Mouse (Mus musculus) G1E-ER4 (cell line): Measurements from ENCODE around the gene Trabd2b. TPM values are rescaled to one million over a fixed set of nuclear protein-coding genes. Genes with fewer than 3 reads are reported as not detected.

ENCODE experiments used
- GATA1 ChIP-seq: IDR thresholded peaks from one replicate; pipeline ENCODE4 v1.8.0; 2012; ENCODE audit warnings: low read length, inconsistent platforms
- polyA plus RNA-seq: library from polyadenylated mRNA; stranded (reverse); fragments of >175 nt; gene quantifications from 2 replicates; pipeline ENCODE4 v1.2.3, GENCODE M21; 2012

Gene Trabd2b
- polyA plus RNA-seq, 1 experiment = not detected

DNA sequence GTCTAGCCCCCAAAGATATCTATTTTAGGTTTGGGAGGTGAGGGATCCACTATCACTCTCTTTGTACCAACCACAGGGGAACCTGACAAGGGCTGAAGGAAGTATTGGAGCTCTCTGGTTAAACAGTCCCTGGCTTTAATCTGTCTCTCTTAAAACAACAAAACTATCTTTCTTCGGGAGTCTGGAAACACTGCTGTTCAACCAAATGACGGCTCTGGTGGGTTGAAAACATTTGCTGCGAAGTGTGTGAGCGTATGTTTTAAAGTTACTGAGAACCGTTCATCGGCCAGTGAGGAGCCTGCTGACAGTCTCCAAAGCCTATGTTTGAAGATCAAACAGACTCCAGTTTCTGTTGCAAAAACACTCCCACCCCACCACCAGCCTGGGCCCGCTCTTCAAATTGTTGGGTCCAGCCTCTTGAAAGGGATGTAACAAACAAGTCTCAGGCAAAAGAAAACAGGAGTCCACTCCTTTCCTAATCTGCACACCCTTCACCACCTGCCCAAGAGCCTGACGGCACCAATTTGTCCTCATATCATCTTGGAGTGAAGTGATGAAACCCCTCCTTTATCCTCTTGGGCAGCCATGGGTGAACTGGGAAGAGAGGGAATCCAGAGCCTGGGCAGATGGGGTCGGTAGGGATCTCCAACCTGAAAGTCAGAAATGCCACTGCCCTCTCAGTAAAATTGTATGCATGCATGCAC, 4.6 kb downstream of the Trabd2b start:
- no peak for TF ChIP-seq GATA1

DNA sequence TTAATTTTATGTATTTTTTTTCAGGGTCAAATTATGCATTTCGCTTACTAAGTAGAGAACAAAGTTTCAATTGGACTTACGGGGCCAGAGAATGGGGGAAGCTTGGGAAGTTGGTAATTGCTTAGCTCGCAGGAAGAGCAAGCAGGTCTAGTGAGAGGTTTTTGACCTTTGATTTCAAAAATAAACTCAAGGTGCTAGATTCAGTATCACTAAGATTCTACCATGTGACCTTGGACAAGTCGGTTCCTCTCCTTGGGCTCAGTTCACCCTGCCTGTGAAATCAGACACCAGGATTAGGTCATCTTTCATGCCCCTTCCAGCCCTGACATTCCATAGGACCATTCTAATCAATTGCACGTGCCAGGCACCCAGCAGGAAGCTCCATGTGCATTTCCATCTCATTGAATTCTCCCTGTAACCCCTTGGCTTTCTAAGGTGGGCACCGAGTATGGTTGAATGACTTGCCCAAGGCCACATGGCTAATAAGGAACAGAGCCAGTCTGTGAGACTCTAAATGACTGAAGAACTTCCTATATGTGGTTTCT, 5.4 kb downstream of the Trabd2b start:
- no peak for TF ChIP-seq GATA1

DNA sequence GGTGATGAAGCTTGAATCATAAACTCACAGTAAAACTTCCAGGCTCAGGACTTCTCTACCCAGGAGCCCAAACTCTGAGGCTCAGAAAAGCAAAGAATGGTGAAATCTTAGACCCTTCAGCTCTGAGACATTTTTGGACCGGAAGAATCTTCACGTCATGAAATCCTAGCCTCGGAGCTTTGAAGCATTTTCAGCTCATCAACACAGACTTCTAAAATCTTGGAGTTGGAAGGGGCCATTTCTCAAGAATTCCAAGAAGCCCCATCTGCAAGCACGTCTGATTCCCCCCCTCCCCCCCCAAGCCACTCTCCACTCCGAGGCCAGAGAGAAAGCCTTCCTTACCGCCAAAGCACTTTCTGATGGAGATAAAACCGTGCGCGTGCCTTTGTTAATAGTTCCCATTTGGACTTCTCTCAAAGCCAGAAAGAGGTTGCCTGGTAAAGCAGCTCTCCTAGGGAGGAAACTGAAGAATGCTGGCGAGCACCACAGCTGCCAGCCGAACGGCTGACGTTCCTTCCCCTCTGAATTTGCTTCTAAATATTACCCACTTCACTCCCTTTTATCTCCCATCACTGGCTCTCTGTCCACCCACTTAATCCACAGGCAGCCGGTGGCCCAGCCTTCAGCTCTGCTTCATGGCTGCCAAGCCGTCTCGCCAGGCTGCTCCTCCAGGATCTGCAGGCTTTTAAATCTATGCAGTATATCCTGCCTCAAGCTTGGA, 9.6 kb downstream of the Trabd2b start:
- TF ChIP-seq GATA1 = no peak

DNA sequence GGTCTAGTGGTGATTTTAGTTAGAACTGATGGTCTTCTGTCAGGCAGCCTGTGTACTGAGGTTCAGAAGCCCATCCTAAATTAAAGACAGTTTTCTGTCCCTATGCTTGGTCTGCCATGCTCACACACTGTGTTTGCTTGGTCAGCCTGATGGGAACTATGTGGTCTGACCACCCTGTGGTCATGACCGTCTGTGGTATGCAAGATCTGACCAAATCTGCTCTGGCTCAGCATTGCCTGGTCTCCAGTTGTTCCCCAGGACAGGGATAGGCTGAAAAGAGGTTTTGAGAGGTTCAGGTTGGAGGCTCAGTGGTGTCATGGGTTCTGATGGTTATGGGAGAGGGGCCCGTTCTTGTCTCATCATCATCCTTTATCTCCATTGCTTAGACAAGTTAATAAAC, 13.6 kb downstream of the Trabd2b start:
- TF ChIP-seq GATA1 = no peak

DNA sequence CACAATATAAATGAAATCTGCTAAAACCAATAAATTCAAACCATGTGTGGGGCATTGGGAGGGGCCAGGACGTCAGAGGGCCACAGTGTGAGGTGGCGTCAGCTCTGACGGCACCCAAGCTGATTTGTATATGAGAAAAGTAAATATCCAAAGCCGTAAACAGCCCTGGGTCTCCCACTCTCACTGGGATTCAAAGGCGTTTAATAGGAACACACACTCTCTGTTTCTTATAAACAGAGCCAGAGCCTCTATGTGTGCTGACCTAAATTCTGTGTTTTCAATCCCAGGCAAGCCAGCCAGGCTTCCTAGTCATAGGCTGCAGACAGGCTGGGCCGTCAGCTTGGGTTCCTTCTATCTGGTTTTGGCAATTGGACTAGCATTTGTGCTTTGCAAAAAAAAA, 16.6 kb downstream of the Trabd2b start:
- TF ChIP-seq GATA1 = no peak

DNA sequence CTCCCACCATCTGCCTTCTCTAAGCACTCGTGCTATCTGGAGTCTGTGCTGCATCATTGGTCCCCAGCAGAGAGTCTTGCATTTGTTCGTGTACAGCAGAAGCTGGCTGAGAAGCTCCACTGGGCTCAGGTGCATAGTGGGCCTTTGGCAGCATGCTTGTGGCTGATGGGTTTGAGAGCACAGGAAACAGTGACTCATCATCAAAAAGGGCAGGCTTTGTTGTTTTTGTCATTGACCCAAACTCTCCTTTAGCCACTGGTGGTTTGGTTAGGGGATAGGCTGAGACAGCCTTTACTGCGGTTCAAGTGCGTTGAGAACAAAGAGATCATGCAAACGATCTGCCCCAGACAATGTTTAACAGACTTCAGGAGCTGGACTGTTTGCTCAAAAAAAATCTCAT, 19.3 kb downstream of the Trabd2b start:
- no peak for TF ChIP-seq GATA1

DNA sequence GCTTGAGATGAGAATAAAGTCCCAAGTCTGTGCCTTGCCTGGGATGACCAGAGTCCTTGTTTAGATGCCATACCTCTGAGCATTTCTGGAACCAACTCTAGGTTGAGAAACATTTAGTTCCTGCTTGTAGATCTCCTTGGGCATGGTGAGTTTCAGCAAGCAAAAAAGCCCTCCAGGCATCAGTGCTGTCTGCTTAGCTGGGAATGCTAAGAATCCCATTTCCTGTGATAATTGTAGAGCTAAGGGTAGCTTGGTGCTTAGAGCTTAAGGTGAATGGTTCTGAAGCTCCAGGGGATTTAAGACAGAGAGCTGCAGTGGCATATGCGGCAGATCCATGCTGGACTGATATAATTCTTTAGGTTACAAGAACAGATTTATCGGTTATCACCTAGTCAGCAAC, 26.2 kb downstream of the Trabd2b start:
- TF ChIP-seq GATA1 = no peak

DNA sequence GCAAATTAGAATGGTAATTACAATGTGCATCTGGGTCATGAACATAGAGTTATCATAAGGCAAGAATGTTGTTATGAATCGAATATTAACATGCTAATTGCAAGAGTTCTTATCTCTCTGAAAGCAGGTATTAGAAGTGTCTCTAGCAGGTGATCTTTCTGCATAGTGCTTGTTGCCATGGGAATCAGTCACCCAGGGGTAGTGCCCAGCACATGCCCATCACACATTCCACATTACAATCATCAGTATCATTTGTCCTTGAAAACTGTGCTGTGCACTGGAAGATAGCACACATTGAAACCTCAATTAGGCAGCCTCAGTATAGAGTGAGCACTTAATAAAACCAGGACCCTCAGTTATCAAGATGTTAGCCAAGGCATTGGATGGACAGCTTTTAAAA, 26.9 kb downstream of the Trabd2b start:
- no peak for TF ChIP-seq GATA1

DNA sequence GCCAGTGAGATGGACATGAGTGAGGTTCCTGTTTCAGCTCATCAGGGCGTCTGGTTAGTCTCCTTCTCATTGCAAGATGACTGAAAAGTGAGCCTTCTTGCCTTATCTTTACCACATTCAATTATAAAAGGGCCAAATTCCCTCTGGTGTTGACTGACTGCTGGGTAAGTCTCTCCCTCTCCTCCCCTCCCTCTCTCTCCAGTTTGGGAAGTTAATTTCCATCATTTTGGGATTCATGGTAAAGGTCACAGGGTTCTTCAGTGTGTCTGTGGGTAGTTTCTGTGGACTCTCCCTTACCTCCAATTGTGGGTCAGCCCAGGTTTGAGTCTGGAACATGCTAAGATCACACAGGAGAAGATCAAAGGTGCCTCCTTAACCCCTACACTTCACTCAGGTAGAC, 28.2 kb downstream of the Trabd2b start:
- no peak for TF ChIP-seq GATA1

DNA sequence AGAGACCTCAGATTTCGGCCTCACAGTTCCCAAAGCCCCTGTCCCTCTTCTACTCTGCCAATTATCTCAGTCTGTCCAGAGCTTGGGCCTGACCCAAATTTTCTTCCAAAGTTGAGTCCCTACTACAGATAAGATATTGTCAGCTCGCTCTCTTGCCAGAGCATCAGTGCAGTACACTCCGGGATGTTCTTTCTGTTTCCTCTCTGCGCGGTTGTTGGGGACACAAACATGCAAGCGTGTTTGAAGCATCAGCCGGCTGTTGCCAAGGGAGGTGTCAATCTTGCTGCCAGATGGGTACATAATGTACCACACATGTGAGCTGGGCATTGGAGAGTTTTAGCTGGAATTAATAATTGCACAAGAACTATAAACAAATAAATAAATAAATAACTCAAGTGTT, 28.9 kb downstream of the Trabd2b start:
- no peak for TF ChIP-seq GATA1

DNA sequence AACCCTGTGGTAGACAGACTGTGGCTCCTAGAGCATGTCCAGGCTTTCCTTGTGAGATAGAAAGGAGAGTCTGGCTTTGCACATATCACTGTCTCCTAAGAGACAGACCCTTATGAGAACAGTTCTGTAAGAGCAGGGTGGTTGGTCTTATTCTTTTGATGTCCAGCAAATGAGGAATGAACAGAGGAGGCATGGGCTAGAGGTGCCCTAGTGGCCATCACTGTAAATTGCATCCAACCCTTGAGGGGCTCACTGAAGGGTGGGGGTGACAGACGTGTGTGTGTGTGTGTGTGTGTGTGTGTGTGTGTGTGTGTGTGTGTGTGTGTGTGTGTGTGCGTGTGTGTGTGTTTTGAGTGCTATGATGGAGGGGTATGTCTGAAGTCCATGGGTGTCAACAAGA, 32.2 kb downstream of the Trabd2b start:
- TF ChIP-seq GATA1 = no peak

DNA sequence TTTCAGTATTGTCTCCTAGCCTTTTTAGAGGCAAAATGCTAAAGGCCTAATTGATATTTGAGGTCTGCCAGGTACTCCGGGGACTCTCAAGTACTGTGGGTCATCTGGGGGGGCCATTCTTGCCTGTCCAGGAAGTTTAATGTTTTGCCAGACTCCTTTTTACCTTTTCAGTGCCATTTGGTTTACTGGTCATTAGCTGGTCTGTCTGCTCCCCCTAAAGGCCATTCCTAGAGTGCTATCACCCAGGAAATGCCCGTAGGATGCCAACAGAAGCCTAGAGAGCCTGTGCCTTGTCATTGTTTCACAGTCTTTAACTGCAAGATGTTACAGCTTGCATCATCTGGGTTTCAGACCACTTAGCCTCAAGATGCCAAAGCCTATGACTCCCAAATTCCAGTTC, 35.7 kb downstream of the Trabd2b start:
- TF ChIP-seq GATA1 = no peak

DNA sequence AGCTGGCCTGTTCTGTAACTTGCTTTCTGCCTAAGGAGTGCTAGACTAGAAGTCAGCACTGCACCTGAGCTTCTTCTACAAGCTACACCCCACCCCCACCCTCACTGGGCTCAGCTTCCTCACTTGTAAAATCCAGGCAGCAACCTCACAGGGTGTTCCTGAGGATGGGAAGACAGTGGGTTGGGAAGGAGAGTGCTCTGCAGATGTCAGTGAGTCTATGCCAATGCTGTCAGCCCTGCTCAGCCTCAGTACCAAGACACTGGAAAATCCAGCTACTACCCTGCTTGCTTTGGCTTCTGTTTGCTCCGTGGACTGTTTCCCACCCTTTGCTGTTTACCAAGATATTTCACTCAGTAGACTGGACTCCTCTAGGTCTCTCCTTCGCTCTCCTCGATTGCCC, 36.1 kb downstream of the Trabd2b start:
- no peak for TF ChIP-seq GATA1

DNA sequence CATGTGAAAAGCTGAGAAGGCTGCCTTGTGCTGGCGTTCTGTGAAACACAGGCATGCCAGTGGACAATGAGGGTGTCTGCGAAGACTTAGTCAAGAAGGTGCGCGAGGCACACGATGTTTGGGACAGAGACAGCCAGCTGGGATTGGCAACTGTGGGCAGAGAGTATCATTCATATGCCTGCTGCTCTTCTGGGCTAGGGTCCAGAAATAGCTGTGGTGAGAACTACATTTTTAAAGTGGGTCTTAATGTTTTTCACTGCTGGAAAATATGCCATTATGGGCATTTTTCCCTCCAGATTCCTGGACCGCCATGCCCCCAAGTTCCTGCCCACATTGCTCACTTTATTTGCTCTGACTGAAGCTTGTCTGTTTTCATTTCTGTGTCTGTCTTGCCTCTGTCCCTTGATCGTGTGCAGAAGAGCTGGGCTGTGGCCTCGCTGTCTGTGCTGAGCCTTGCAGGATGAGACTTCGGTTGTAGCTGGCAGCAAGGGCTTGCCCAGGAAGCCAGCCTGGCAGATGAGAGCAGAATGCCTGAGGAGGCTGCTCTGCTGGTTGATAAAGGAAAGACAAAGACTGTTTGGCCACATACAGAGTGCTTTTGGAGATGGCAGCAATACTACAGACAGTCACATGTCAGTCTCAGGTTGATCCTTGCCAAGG, 42.0 kb downstream of the Trabd2b start:
- no peak for TF ChIP-seq GATA1

DNA sequence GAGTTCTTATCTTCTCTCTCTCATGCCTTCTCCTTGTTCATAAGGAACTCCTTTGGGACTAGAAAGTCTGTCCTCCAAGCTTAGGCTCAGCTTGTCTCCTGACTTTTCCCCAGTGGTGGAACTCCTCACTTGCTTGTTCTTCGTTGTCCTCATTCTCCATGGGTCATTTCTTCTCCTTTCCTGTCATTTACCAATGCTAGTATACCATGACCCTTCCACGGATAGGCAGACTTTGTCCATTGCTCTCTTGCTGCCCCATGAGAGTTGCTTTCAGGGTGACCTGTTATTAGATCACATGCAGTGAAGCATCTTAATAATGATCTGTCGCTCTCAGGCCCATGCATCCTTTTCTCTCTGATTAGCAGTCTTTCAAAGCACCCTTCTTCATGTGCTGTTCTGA, 46.6 kb downstream of the Trabd2b start:
- no peak for TF ChIP-seq GATA1

DNA sequence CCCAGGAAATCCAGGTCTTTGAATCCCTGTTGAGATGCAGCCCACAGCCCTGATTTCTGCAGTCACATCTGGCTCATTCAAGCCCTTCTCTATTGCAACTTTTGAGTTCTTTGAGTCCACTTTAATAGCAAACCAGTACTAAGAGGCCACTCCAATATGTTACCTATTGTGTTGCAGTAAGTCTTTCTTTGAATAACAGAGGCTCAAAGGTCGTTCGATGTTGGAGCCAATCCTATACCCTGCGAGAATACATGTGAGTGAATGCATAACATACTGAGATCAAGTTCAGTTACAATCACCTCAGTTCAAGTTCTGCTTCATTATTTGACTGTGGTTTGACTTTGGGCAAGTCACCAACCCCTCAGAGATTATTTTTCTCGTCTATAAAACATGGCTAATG, 47.5 kb downstream of the Trabd2b start:
- no peak for TF ChIP-seq GATA1
